Mouse (Mus musculus): ENCODE data around the gene Cacng6. TPM values are rescaled to one million over a fixed set of nuclear protein-coding genes. Genes with fewer than 3 reads are reported as not detected.
A peak's percentile ranks its signal among the peaks of the same experiment; 100 is the strongest.
"Not testable (repeated sequence)": the region's sequence is repeated elsewhere in the genome, so short reads cannot be mapped to it uniquely, and the experiment has no call there.

The Cacng6 gene
- polyA plus RNA-seq, 1 experiment from 2014 or later, result 3.0 TPM

GRCm38 (mm10) chr7:3390413-3391080 is 33.4 kb upstream of the Cacng6 start, which contains the start of gene Cacng8:
TSS of gene Cacng8 (plus strand) at chr7:3390683.
- H3K4me3 ChIP-seq (replicated peaks; ENCODE audit: low read length), result peak within 1 kb of the TSS; percentile 29
- 10% methylated on average over 5 of the region's 7 CpGs for WGBS

GRCm38 (mm10) chr7:3391081-3391451 is 32.9 kb upstream of the Cacng6 start:
- Histone ChIP-seq H3K4me1 (ENCODE audit: control insufficient read depth, insufficient read depth, low read length) (no peaks in the 10 kb centered on the region), H3K36me3 (ENCODE audit: control insufficient read depth, insufficient read depth, low read length) (no peaks in the 10 kb centered on the region), H3K9me3 (replicated peaks; ENCODE audit: control insufficient read depth, low read length) (no peaks in the 10 kb centered on the region), H3K27ac (ENCODE audit: low read length) (no peak overlapping the region), H3K9ac (ENCODE audit: low read length) (no peak overlapping the region), H3K4me2 (ENCODE audit: low read depth, low read length) (peak overlapping the region; percentile 39), H3K4me3 (replicated peaks; ENCODE audit: low read length) (peak overlapping the region; percentile 29), H3K27me3 (ENCODE audit: control insufficient read depth, insufficient read depth, low read length) (no peaks in the 10 kb centered on the region)
- WGBS, result 5% methylated on average over 12 of the region's 12 CpGs
- ATAC-seq (ENCODE audit: insufficient read depth, low FRiP score), result no peak

More at GRCm38 (mm10) chr7:3390413-3391080, 33.4 kb upstream of the Cacng6 start, which contains the start of gene Cacng8:
- peak within 1 kb of the TSS; percentile 21; the same call in 1 of the 2 replicates for H3K9ac ChIP-seq (ENCODE audit: low read length)
- no peaks in the 10 kb centered on the region for H3K27me3 ChIP-seq (ENCODE audit: control insufficient read depth, insufficient read depth, low read length)
- H3K27ac ChIP-seq (ENCODE audit: low read length), result no peak within 1 kb of the TSS
- H3K4me1 ChIP-seq (ENCODE audit: control insufficient read depth, insufficient read depth, low read length), result no peaks in the 10 kb centered on the region
- H3K36me3 ChIP-seq (ENCODE audit: control insufficient read depth, insufficient read depth, low read length), result no peaks in the 10 kb centered on the region
- H3K9me3 ChIP-seq (replicated peaks; ENCODE audit: control insufficient read depth, low read length), result no peaks in the 10 kb centered on the region
- H3K4me2 ChIP-seq (ENCODE audit: low read depth, low read length), result peak within 1 kb of the TSS; percentile 39
- no peak for ATAC-seq (ENCODE audit: insufficient read depth, low FRiP score)

- WGBS, result 24% methylated on average over 4 of the region's 4 CpGs
- no peak overlapping the region for H3K4me2 ChIP-seq (ENCODE audit: low read depth, low read length)
- H3K36me3 ChIP-seq (ENCODE audit: control insufficient read depth, insufficient read depth, low read length), result no peaks in the 10 kb centered on the region
- no peaks in the 10 kb centered on the region for H3K4me1 ChIP-seq (ENCODE audit: control insufficient read depth, insufficient read depth, low read length)
- no peaks in the 10 kb centered on the region for H3K9me3 ChIP-seq (replicated peaks; ENCODE audit: control insufficient read depth, low read length)
- no peaks in the 10 kb centered on the region for H3K27me3 ChIP-seq (ENCODE audit: control insufficient read depth, insufficient read depth, low read length)
- no peak overlapping the region for H3K4me3 ChIP-seq (replicated peaks; ENCODE audit: low read length)
- no peak for ATAC-seq (ENCODE audit: insufficient read depth, low FRiP score)
- no peak overlapping the region for H3K9ac ChIP-seq (ENCODE audit: low read length)
- no peak overlapping the region for H3K27ac ChIP-seq (ENCODE audit: low read length)
Observed at GRCm38 (mm10) chr7:3391809-3392208, 32.2 kb upstream of the Cacng6 start.

GRCm38 (mm10) chr7:3397355-3397754 is 26.6 kb upstream of the Cacng6 start:
- Histone ChIP-seq H3K9me3 (replicated peaks; ENCODE audit: control insufficient read depth, low read length) (no peaks in the 10 kb centered on the region), H3K4me3 (replicated peaks; ENCODE audit: low read length) (no peak overlapping the region), H3K27me3 (ENCODE audit: control insufficient read depth, insufficient read depth, low read length) (no peaks in the 10 kb centered on the region), H3K27ac (ENCODE audit: low read length) (no peak overlapping the region), H3K9ac (ENCODE audit: low read length) (no peak overlapping the region), H3K36me3 (ENCODE audit: control insufficient read depth, insufficient read depth, low read length) (no peaks in the 10 kb centered on the region), H3K4me1 (ENCODE audit: control insufficient read depth, insufficient read depth, low read length) (no peaks in the 10 kb centered on the region), H3K4me2 (ENCODE audit: low read depth, low read length) (no peak overlapping the region)
- no peak for ATAC-seq (ENCODE audit: insufficient read depth, low FRiP score)
- WGBS, result 66% methylated on average over 10 of the region's 10 CpGs

GRCm38 (mm10) chr7:3397797-3398196 is 26.2 kb upstream of the Cacng6 start:
- Histone ChIP-seq H3K27ac (ENCODE audit: low read length) (no peak overlapping the region), H3K4me2 (ENCODE audit: low read depth, low read length) (no peak overlapping the region), H3K27me3 (ENCODE audit: control insufficient read depth, insufficient read depth, low read length) (no peaks in the 10 kb centered on the region), H3K4me1 (ENCODE audit: control insufficient read depth, insufficient read depth, low read length) (no peaks in the 10 kb centered on the region), H3K9me3 (replicated peaks; ENCODE audit: control insufficient read depth, low read length) (no peaks in the 10 kb centered on the region), H3K4me3 (replicated peaks; ENCODE audit: low read length) (no peak overlapping the region), H3K9ac (ENCODE audit: low read length) (no peak overlapping the region), H3K36me3 (ENCODE audit: control insufficient read depth, insufficient read depth, low read length) (no peaks in the 10 kb centered on the region)
- no peak for ATAC-seq (ENCODE audit: insufficient read depth, low FRiP score)
- 60% methylated on average over 7 of the region's 7 CpGs for WGBS

- not testable (repeated sequence) for H3K27ac ChIP-seq (ENCODE audit: low read length); H3K4me2 ChIP-seq (ENCODE audit: low read depth, low read length); H3K9ac ChIP-seq (ENCODE audit: low read length); H3K4me3 ChIP-seq (replicated peaks; ENCODE audit: low read length); H3K27me3 ChIP-seq (ENCODE audit: control insufficient read depth, insufficient read depth, low read length); H3K9me3 ChIP-seq (replicated peaks; ENCODE audit: control insufficient read depth, low read length); H3K4me1 ChIP-seq (ENCODE audit: control insufficient read depth, insufficient read depth, low read length); ATAC-seq (ENCODE audit: insufficient read depth, low FRiP score); H3K36me3 ChIP-seq (ENCODE audit: control insufficient read depth, insufficient read depth, low read length)
- WGBS, result 81% methylated on average over 8 of the region's 8 CpGs
Observed at GRCm38 (mm10) chr7:3398363-3398762, 25.6 kb upstream of the Cacng6 start.

- Histone ChIP-seq H3K4me2 (ENCODE audit: low read depth, low read length) (no peak overlapping the region), H3K27ac (ENCODE audit: low read length) (no peak overlapping the region), H3K9ac (ENCODE audit: low read length) (no peak overlapping the region), H3K36me3 (ENCODE audit: control insufficient read depth, insufficient read depth, low read length) (no peaks in the 10 kb centered on the region), H3K4me1 (ENCODE audit: control insufficient read depth, insufficient read depth, low read length) (no peaks in the 10 kb centered on the region), H3K9me3 (replicated peaks; ENCODE audit: control insufficient read depth, low read length) (no peaks in the 10 kb centered on the region), H3K27me3 (ENCODE audit: control insufficient read depth, insufficient read depth, low read length) (no peaks in the 10 kb centered on the region), H3K4me3 (replicated peaks; ENCODE audit: low read length) (no peak overlapping the region)
- ATAC-seq (ENCODE audit: insufficient read depth, low FRiP score), result no peak
Observed at GRCm38 (mm10) chr7:3399937-3400336, 24.1 kb upstream of the Cacng6 start.

GRCm38 (mm10) chr7:3409729-3410520 is 14.1 kb upstream of the Cacng6 start:
- Histone ChIP-seq H3K9me3 (replicated peaks; ENCODE audit: control insufficient read depth, low read length) (no peaks in the 10 kb centered on the region), H3K4me1 (ENCODE audit: control insufficient read depth, insufficient read depth, low read length) (peaks cover 9% of the 10 kb centered on the region), H3K36me3 (ENCODE audit: control insufficient read depth, insufficient read depth, low read length) (no peaks in the 10 kb centered on the region), H3K27ac (ENCODE audit: low read length) (no peak overlapping the region), H3K9ac (ENCODE audit: low read length) (no peak overlapping the region), H3K4me2 (ENCODE audit: low read depth, low read length) (no peak overlapping the region), H3K4me3 (replicated peaks; ENCODE audit: low read length) (no peak overlapping the region), H3K27me3 (ENCODE audit: control insufficient read depth, insufficient read depth, low read length) (peaks cover 37% of the 10 kb centered on the region)
- no peak for ATAC-seq (ENCODE audit: insufficient read depth, low FRiP score)
- WGBS, result 55% methylated on average over 11 of the region's 11 CpGs

GRCm38 (mm10) chr7:3411160-3411941 is 12.6 kb upstream of the Cacng6 start:
- Histone ChIP-seq H3K27me3 (ENCODE audit: control insufficient read depth, insufficient read depth, low read length) (peaks cover 51% of the 10 kb centered on the region), H3K9me3 (replicated peaks; ENCODE audit: control insufficient read depth, low read length) (peaks cover 3% of the 10 kb centered on the region; the same call in 1 of the 2 replicates), H3K4me2 (ENCODE audit: low read depth, low read length) (peak overlapping the region; percentile 62), H3K4me1 (ENCODE audit: control insufficient read depth, insufficient read depth, low read length) (peaks cover 9% of the 10 kb centered on the region), H3K36me3 (ENCODE audit: control insufficient read depth, insufficient read depth, low read length) (no peaks in the 10 kb centered on the region), H3K9ac (ENCODE audit: low read length) (peak overlapping the region; percentile 38; the same call in 1 of the 2 replicates), H3K27ac (ENCODE audit: low read length) (no peak overlapping the region), H3K4me3 (replicated peaks; ENCODE audit: low read length) (peak overlapping the region; percentile 44)
- ATAC-seq (ENCODE audit: insufficient read depth, low FRiP score), result peak; percentile 88
- WGBS, result under 1% methylated on average over 33 of the region's 33 CpGs
